In the genomic region with DNA sequence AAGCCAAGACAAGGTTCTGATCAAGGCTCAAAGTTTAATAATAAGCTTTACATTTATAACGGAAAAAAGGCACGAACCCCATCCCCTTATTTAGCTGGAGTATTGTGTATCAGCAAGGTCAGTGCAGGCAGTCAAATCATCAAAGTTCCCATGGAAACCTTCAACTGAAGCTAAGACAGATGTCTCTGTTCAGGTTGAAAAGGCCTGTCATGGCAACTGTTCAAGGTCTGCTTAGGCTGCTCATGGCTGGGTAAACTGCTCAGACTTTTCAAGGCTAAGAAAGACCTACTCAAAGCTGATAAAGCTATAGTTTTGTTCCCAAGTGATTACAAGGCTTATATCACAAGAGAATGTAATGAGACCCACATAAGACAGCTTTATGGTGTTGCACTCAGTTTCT, we compare ENCODE assay signal across 22 mouse cellular contexts. TPM values are rescaled to one million over a fixed set of nuclear protein-coding genes. Genes with fewer than 3 reads are reported as not detected.
"Had no signal": no experiment of that assay in that cellular context is flagged by ENCODE, and none has a peak within 500 bp of the region (broad histone marks: within the 10 kb centered on the region; RNA-seq: fewer than 3 reads in every experiment).

No protein-coding gene starts in this region.

- ATAC-seq: lung, postnatal 0 days; midbrain, embryonic 13.5 days had no signal

- H3K4me1 ChIP-seq: limb, embryonic 10.5 days; liver, embryonic 15.5 days; midbrain, embryonic 13.5 days; neural tube, embryonic 12.5 days had no signal

- H3K9me3 ChIP-seq: limb, embryonic 10.5 days; liver, embryonic 15.5 days; midbrain, embryonic 13.5 days; neural tube, embryonic 12.5 days had no signal

- H3K36me3 ChIP-seq: limb, embryonic 10.5 days; liver, embryonic 15.5 days; midbrain, embryonic 13.5 days; neural tube, embryonic 12.5 days had no signal

- H3K27me3 ChIP-seq: liver, embryonic 15.5 days; midbrain, embryonic 13.5 days; neural tube, embryonic 12.5 days had no signal

- H3K4me2 ChIP-seq: liver, embryonic 11.5 days; liver, embryonic 15.5 days; midbrain, embryonic 13.5 days; neural tube, embryonic 12.5 days had no signal

- H3K9ac ChIP-seq: liver, embryonic 15.5 days; midbrain, embryonic 13.5 days; neural tube, embryonic 12.5 days had no signal

- DNase-seq: kidney, postnatal 25 days; lung, adult 2 months; lung, postnatal 36 days; right cerebral cortex, postnatal 4 days; spleen, adult 18-20 months; thymus, adult 18-20 months; thymus, postnatal 14 days had no signal

- H3K4me3 ChIP-seq: left cerebral cortex, adult 2 months; limb, embryonic 10.5 days; liver, embryonic 15.5 days; midbrain, embryonic 13.5 days; neural tube, embryonic 12.5 days had no signal

- H3K27ac ChIP-seq: left cerebral cortex, adult 2 months; limb, embryonic 10.5 days; liver, embryonic 15.5 days; midbrain, embryonic 13.5 days; neural tube, embryonic 12.5 days had no signal

RNA-seq across cellular contexts. Expression of a gene that starts 1.3 kb away (rescaled TPM):
- total RNA-seq: layer of hippocampus, postnatal 25 days; left cerebral cortex, adult 2 months; left cerebral cortex, postnatal 14 days; megakaryocyte progenitor cell, adult 5-6 weeks; monocyte, adult 5-6 weeks; neutrophil, adult 5-6 weeks had no signal
- polyA plus RNA-seq: kidney, embryonic 16.5 days; limb, embryonic 10.5 days; limb, embryonic 14.5 days; liver, embryonic 11.5 days; liver, embryonic 15.5 days; lung, adult 2 months; lung, postnatal 0 days; midbrain, embryonic 13.5 days; neural tube, embryonic 12.5 days; stomach, embryonic 14.5 days had no signal

RNA-seq across cellular contexts. Expression of a gene that starts 31.6 kb away (rescaled TPM):
- total RNA-seq: layer of hippocampus, postnatal 25 days; left cerebral cortex, adult 2 months; left cerebral cortex, postnatal 14 days; megakaryocyte progenitor cell, adult 5-6 weeks; monocyte, adult 5-6 weeks; neutrophil, adult 5-6 weeks had no signal
- polyA plus RNA-seq: kidney, embryonic 16.5 days; limb, embryonic 10.5 days; limb, embryonic 14.5 days; liver, embryonic 11.5 days; liver, embryonic 15.5 days; lung, adult 2 months; lung, postnatal 0 days; midbrain, embryonic 13.5 days; neural tube, embryonic 12.5 days; stomach, embryonic 14.5 days had no signal
